Mouse (Mus musculus) bone marrow, adult 2 months (tissue): ENCODE results near the gene Sh3pxd2b. TPM values are rescaled to one million over a fixed set of nuclear protein-coding genes. Genes with fewer than 3 reads are reported as not detected.
A peak's percentile ranks its signal among the peaks of the same experiment; 100 is the strongest.

Experiments used
- H3K27ac ChIP-seq: fragments of 200-500 bp; 2 replicates; pipeline ENCODE4 v1.5.1; 2012; ENCODE audit warnings: low read depth, mild to moderate bottlenecking, control low read depth, inconsistent platforms, low read length; ENCODE audit not compliant: control insufficient read depth, poor library complexity, insufficient read depth
- H3K4me1 ChIP-seq: fragments of 200-500 bp; 2 replicates; pipeline ENCODE4 v1.6.1; 2011; ENCODE audit warnings: low read length; ENCODE audit not compliant: control insufficient read depth, insufficient read depth
- H3K4me3 ChIP-seq: fragments of 200-500 bp; replicated peaks from 2 replicates; pipeline ENCODE3; 2011; ENCODE audit warnings: mild to moderate bottlenecking, low read depth, low read length, control low read depth; ENCODE audit not compliant: control insufficient read depth
- CTCF ChIP-seq: fragments of 200-500 bp; IDR thresholded peaks from 2 replicates; pipeline ENCODE4 v1.5.1; 2011; ENCODE audit warnings: low read length, control low read depth; ENCODE audit not compliant: control insufficient read depth, insufficient read depth
- POLR2A ChIP-seq: fragments of 200-500 bp; IDR thresholded peaks from 2 replicates; pipeline ENCODE4 v1.6.1; 2011; ENCODE audit warnings: low read depth, mild to moderate bottlenecking, control low read depth, low read length, borderline replicate concordance; ENCODE audit not compliant: control insufficient read depth
- WGBS: fragments of 180-500 bp; shearing (Covaris S2); methylation state at CpG from one replicate; pipeline ENCODE4 v1.1.7; 2018; 5-methylcytosine and 5-hydroxymethylcytosine counted together
- polyA plus RNA-seq: library from polyadenylated mRNA; stranded (reverse); fragments of >200 nt; gene quantifications from 2 replicates; pipeline ENCODE4 v1.2.4, GENCODE M21; 2011; ENCODE audit warnings: low replicate concordance; ENCODE audit not compliant: missing spikeins, insufficient read depth, insufficient read length

The Sh3pxd2b gene
- polyA plus RNA-seq, 1 experiment = 1.7 TPM

- H3K27ac ChIP-seq = no peak overlapping the region
- 70% methylated on average over 1 of the region's 1 CpGs for WGBS
- H3K4me3 ChIP-seq = no peak overlapping the region
- no peaks in the 10 kb centered on the region for H3K4me1 ChIP-seq
- TF ChIP-seq CTCF (no peak), POLR2A (no peak)
Observed at GRCm38 (mm10) chr11:32445135-32445534, 97.5 kb downstream of the Sh3pxd2b start.

GRCm38 (mm10) chr11:32445637-32446226 lies 98.1 kb downstream of the Sh3pxd2b start:
- no peak overlapping the region for H3K27ac ChIP-seq
- WGBS = 19% methylated on average over 6 of the region's 6 CpGs
- H3K4me1 ChIP-seq = no peaks in the 10 kb centered on the region
- H3K4me3 ChIP-seq = no peak overlapping the region
- TF ChIP-seq CTCF = no peak
- TF ChIP-seq POLR2A = no peak

- 3% methylated on average over 1 of the region's 1 CpGs for WGBS
- Histone ChIP-seq H3K4me1 (no peaks in the 10 kb centered on the region), H3K4me3 (no peak overlapping the region), H3K27ac (no peak overlapping the region)
- TF ChIP-seq CTCF (peak; percentile 61), POLR2A (no peak)
Observed at GRCm38 (mm10) chr11:32450216-32450615, 102.6 kb downstream of the Sh3pxd2b start.

- Histone ChIP-seq H3K4me1 (no peaks in the 10 kb centered on the region; the same call in 1 of the 2 replicates), H3K27ac (no peak overlapping the region), H3K4me3 (no peak overlapping the region)
- no peak for TF ChIP-seq CTCF
- TF ChIP-seq POLR2A = no peak
- WGBS = 85% methylated on average over 6 of the region's 6 CpGs
Observed at GRCm38 (mm10) chr11:32451306-32451705, 103.7 kb downstream of the Sh3pxd2b start.

GRCm38 (mm10) chr11:32452745-32453144 lies 105.1 kb downstream of the Sh3pxd2b start:
- TF ChIP-seq CTCF (no peak), POLR2A (no peak)
- H3K4me1 ChIP-seq = no peaks in the 10 kb centered on the region; the same call in 1 of the 2 replicates
- 80% methylated on average over 4 of the region's 4 CpGs for WGBS

GRCm38 (mm10) chr11:32453353-32453915 lies 105.8 kb downstream of the Sh3pxd2b start:
- TF ChIP-seq POLR2A (no peak), CTCF (no peak)
- H3K4me1 ChIP-seq = no peaks in the 10 kb centered on the region; the same call in 1 of the 2 replicates
- no peak overlapping the region for H3K27ac ChIP-seq
- 79% methylated on average over 8 of the region's 8 CpGs for WGBS
- no peak overlapping the region for H3K4me3 ChIP-seq

More at GRCm38 (mm10) chr11:32452745-32453144, 105.1 kb downstream of the Sh3pxd2b start:
- no peak overlapping the region for H3K4me3 ChIP-seq
- no peak overlapping the region for H3K27ac ChIP-seq

- WGBS = 5% methylated on average over 19 of the region's 19 CpGs
- TF ChIP-seq POLR2A = no peak
- no peak for TF ChIP-seq CTCF
- Histone ChIP-seq H3K4me1 (no peaks in the 10 kb centered on the region; the same call in 1 of the 2 replicates), H3K4me3 (peak overlapping the region; percentile 67), H3K27ac (no peak overlapping the region)
Observed at GRCm38 (mm10) chr11:32454231-32454799, 106.7 kb downstream of the Sh3pxd2b start.

GRCm38 (mm10) chr11:32454800-32455506 lies 107.3 kb downstream of the Sh3pxd2b start, which contains the start of gene Ubtd2:
Ubtd2 (plus strand) TSS chr11:32455370.
- H3K4me3 ChIP-seq = peak within 1 kb of the TSS; percentile 67
- WGBS = under 1% methylated on average over 84 of the region's 86 CpGs
- H3K27ac ChIP-seq = peak within 1 kb of the TSS; percentile 67; the same call in 1 of the 2 replicates
- H3K4me1 ChIP-seq = no peaks in the 10 kb centered on the region; the same call in 1 of the 2 replicates
- TF ChIP-seq POLR2A = peak; percentile 6; the same call in 1 of the 2 replicates
- TF ChIP-seq CTCF = no peak
